Mouse (Mus musculus) CD4-positive, CD25-positive, alpha-beta regulatory T cell, adult 4 months (primary cell): ENCODE data around the gene Wnt5b. TPM values are rescaled to one million over a fixed set of nuclear protein-coding genes. Genes with fewer than 3 reads are reported as not detected.

Source experiments
- ATAC-seq: one replicate; pipeline ENCODE4 v1.8.0; 2017
- polyA plus RNA-seq, 2 experiments: library from polyadenylated mRNA; unstranded; fragments of 100-300 nt; shearing (Covaris generic); gene quantifications; one replicate each; pipeline ENCODE4 v1.2.1; 2017

Gene Wnt5b
- polyA plus RNA-seq, 2 experiments from 2014 or later: 0.20 TPM; not detected in 1

- ATAC-seq: no peak
Measured at GRCm38 (mm10) chr6:119412588-119412987, 131.6 kb downstream of the Wnt5b start.

GRCm38 (mm10) chr6:119411511-119411910, 132.6 kb downstream of the Wnt5b start:
- no peak for ATAC-seq

- no peak for ATAC-seq
Measured at GRCm38 (mm10) chr6:119409766-119410165, 134.4 kb downstream of the Wnt5b start.

- ATAC-seq: peak; percentile 60
Measured at GRCm38 (mm10) chr6:119408582-119408981, 135.6 kb downstream of the Wnt5b start.

GRCm38 (mm10) chr6:119407818-119408217, 136.3 kb downstream of the Wnt5b start:
- ATAC-seq: no peak

GRCm38 (mm10) chr6:119406528-119406927, 137.6 kb downstream of the Wnt5b start:
- ATAC-seq: no peak

GRCm38 (mm10) chr6:119405310-119405709, 138.8 kb downstream of the Wnt5b start:
- no peak for ATAC-seq

- ATAC-seq: no peak
Measured at GRCm38 (mm10) chr6:119404854-119405253, 139.3 kb downstream of the Wnt5b start.

GRCm38 (mm10) chr6:119402976-119403375, 141.2 kb downstream of the Wnt5b start:
- ATAC-seq: peak; percentile 20

- peak; percentile 32 for ATAC-seq
Measured at GRCm38 (mm10) chr6:119401545-119402304, 142.4 kb downstream of the Wnt5b start.

GRCm38 (mm10) chr6:119400649-119401048, 143.5 kb downstream of the Wnt5b start:
- no peak for ATAC-seq

GRCm38 (mm10) chr6:119399371-119399770, 144.8 kb downstream of the Wnt5b start:
- ATAC-seq: no peak

GRCm38 (mm10) chr6:119396309-119396634, 147.9 kb downstream of the Wnt5b start:
- ATAC-seq: peak; percentile 85

GRCm38 (mm10) chr6:119395421-119396308, 148.5 kb downstream of the Wnt5b start:
- ATAC-seq: peak; percentile 72

GRCm38 (mm10) chr6:119392836-119393235, 151.3 kb downstream of the Wnt5b start:
- ATAC-seq: no peak

- ATAC-seq: no peak
Measured at GRCm38 (mm10) chr6:119390728-119391127, 153.4 kb downstream of the Wnt5b start.

- no peak for ATAC-seq
Measured at GRCm38 (mm10) chr6:119389089-119389488, 155.1 kb downstream of the Wnt5b start.

GRCm38 (mm10) chr6:119388650-119389012, 155.5 kb downstream of the Wnt5b start:
- peak; percentile 95 for ATAC-seq

- ATAC-seq: no peak
Measured at GRCm38 (mm10) chr6:119387801-119388649, 156.1 kb downstream of the Wnt5b start.

GRCm38 (mm10) chr6:119386821-119387220, 157.3 kb downstream of the Wnt5b start:
- ATAC-seq: peak; percentile 30

GRCm38 (mm10) chr6:119386421-119386820, 157.7 kb downstream of the Wnt5b start:
- ATAC-seq: peak; percentile 5

GRCm38 (mm10) chr6:119385668-119386067, 158.5 kb downstream of the Wnt5b start:
- ATAC-seq: no peak
